Mouse (Mus musculus): ENCODE data around the gene Zfp422. TPM values are rescaled to one million over a fixed set of nuclear protein-coding genes. Genes with fewer than 3 reads are reported as not detected.
"Not testable (repeated sequence)": the region's sequence is repeated elsewhere in the genome, so short reads cannot be mapped to it uniquely, and the experiment has no call there.

Zfp422 gene
- polyA plus RNA-seq, 1 experiment from 2014 or later, result 295 TPM

- H3K9me3 ChIP-seq; H3K4me3 ChIP-seq; H3K4me2 ChIP-seq (replicated peaks); ATAC-seq (ENCODE audit: low FRiP score, low read depth); H3K27me3 ChIP-seq; H3K27ac ChIP-seq (replicated peaks); H3K9ac ChIP-seq (replicated peaks): not testable (repeated sequence)
- Histone ChIP-seq H3K4me1 (peaks cover 12% of the 10 kb centered on the region), H3K36me3 (peaks cover 25% of the 10 kb centered on the region)
- 98% methylated on average over 9 of the region's 9 CpGs for WGBS
Observed at GRCm38 (mm10) chr6:116626417-116626816, 2.4 kb downstream of the Zfp422 start.

- H3K4me3 ChIP-seq, result no peak overlapping the region
- ATAC-seq (ENCODE audit: low FRiP score, low read depth), result no peak
- no peak overlapping the region for H3K4me2 ChIP-seq (replicated peaks)
- no peaks in the 10 kb centered on the region for H3K9me3 ChIP-seq
- no peaks in the 10 kb centered on the region for H3K27me3 ChIP-seq
- WGBS, result 70% methylated on average over 8 of the region's 8 CpGs
- no peak overlapping the region for H3K9ac ChIP-seq (replicated peaks)
- peaks cover 6% of the 10 kb centered on the region; the same call in 1 of the 2 replicates for H3K4me1 ChIP-seq
- no peak overlapping the region for H3K27ac ChIP-seq (replicated peaks)
- peaks cover 17% of the 10 kb centered on the region for H3K36me3 ChIP-seq
Observed at GRCm38 (mm10) chr6:116621318-116622023, 7.3 kb downstream of the Zfp422 start.

GRCm38 (mm10) chr6:116618073-116618472, 10.7 kb downstream of the Zfp422 start:
- Histone ChIP-seq H3K9me3 (no peaks in the 10 kb centered on the region), H3K9ac (replicated peaks) (no peak overlapping the region), H3K27ac (replicated peaks) (no peak overlapping the region), H3K4me1 (no peaks in the 10 kb centered on the region), H3K4me3 (no peak overlapping the region), H3K4me2 (replicated peaks) (no peak overlapping the region), H3K36me3 (no peaks in the 10 kb centered on the region), H3K27me3 (no peaks in the 10 kb centered on the region)
- no peak for ATAC-seq (ENCODE audit: low FRiP score, low read depth)

DNA sequence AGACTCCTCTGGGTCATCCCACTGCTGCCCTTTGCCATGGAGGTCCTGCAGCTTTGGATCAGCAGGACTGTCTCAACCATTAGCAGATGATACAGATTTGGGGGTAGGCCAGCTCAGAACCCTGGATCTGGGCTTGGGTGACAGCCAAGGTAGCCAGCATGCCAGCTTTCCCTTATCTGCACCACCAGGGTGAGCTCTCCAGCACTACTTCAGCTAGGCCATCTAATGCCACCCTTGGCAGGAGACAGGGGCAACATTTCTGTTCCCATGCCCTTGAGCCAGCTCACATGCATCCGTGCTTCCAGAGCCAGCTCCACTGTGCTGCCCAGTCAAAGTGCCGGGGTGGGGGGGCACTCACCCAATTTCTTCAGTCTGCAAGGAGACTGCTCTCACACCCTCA, 13.1 kb downstream of the Zfp422 start:
- Histone ChIP-seq H3K4me1 (no peaks in the 10 kb centered on the region), H3K4me3 (no peak overlapping the region), H3K9ac (replicated peaks) (no peak overlapping the region), H3K36me3 (no peaks in the 10 kb centered on the region), H3K4me2 (replicated peaks) (no peak overlapping the region), H3K27me3 (no peaks in the 10 kb centered on the region), H3K9me3 (no peaks in the 10 kb centered on the region), H3K27ac (replicated peaks) (no peak overlapping the region)
- WGBS, result 92% methylated on average over 2 of the region's 2 CpGs
- ATAC-seq (ENCODE audit: low FRiP score, low read depth), result no peak

- 48% methylated on average over 4 of the region's 4 CpGs for WGBS
- ATAC-seq (ENCODE audit: low FRiP score, low read depth), result no peak
Observed at GRCm38 (mm10) chr6:116607230-116607629, 21.6 kb downstream of the Zfp422 start.

DNA sequence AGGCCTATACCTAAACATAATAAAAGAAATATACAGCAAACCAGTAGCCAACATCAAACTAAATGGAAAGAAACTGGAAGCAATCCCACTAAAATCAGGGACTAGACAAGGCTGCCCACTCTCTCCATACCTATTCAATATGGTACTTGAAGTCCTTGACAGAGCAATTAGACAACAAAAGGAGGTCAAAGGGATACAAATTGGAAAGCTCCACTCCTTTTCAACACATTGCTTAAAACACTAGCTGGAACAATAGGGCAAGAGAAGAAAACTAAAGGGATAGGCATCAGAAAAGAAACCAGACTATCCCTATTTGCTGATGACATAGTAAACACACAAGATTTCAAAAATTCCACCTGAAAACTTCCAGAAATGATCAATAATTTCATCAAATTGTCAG, 27.8 kb downstream of the Zfp422 start:
- not testable (repeated sequence) for ATAC-seq (ENCODE audit: low FRiP score, low read depth); H3K9ac ChIP-seq (replicated peaks); H3K27ac ChIP-seq (replicated peaks); H3K9me3 ChIP-seq; H3K27me3 ChIP-seq; H3K36me3 ChIP-seq; H3K4me1 ChIP-seq; H3K4me3 ChIP-seq; H3K4me2 ChIP-seq (replicated peaks)

More at GRCm38 (mm10) chr6:116607230-116607629, 21.6 kb downstream of the Zfp422 start:
- Histone ChIP-seq H3K9me3 (no peaks in the 10 kb centered on the region), H3K36me3 (no peaks in the 10 kb centered on the region), H3K27me3 (no peaks in the 10 kb centered on the region), H3K4me3 (no peak overlapping the region), H3K4me2 (replicated peaks) (no peak overlapping the region), H3K4me1 (no peaks in the 10 kb centered on the region), H3K27ac (replicated peaks) (no peak overlapping the region), H3K9ac (replicated peaks) (no peak overlapping the region)

DNA sequence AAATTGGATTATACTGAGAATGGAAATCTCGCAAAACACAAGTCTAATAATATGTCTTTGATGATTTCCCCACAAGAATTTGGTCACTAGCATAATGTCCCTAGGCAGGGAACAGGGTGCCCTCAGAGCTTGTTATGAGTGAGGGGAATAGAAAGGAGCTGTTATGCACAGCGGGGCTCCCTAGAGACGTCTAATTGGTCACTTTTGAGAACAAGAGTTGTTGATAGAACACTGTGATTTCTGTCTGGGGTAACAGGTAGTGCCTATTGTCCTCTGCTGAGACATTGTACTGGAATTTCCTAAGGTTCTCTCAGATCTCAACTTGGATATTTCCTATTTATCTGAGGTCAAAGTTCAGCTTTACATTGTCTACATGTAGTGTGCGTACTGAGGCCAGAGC, 44.7 kb downstream of the Zfp422 start, which contains the start of gene Olfr215:
Gene Olfr215 (minus strand): TSS at position 101 of the 400 bp plus-strand sequence.
- Histone ChIP-seq H3K27me3 (no peaks in the 10 kb centered on the region; the same call in 1 of the 2 replicates), H3K4me1 (no peaks in the 10 kb centered on the region), H3K4me3 (no peak within 1 kb of the TSS), H3K4me2 (replicated peaks) (no peak within 1 kb of the TSS), H3K36me3 (no peaks in the 10 kb centered on the region), H3K27ac (replicated peaks) (no peak within 1 kb of the TSS), H3K9ac (replicated peaks) (no peak within 1 kb of the TSS), H3K9me3 (no peaks in the 10 kb centered on the region)
- 57% methylated on average over 4 of the region's 4 CpGs for WGBS
- ATAC-seq (ENCODE audit: low FRiP score, low read depth), result no peak

Small RNA genes lying within 50 kb of the gene (microRNA-seq; reads per million reads assigned to microRNA genes)
- gene Mir7043, result 1.9 reads per million

Other genes starting within 250 kb of the Zfp422 start
- gene Alox5, start 167.8 kb downstream of the Zfp422 start, polyA plus RNA-seq (2016; fragmentation: Nextera tagmentation; extraction: Ambion mirVana), result 0.82 and 0.93 TPM in 2 replicates
- gene Olfr211, start 139.9 kb downstream of the Zfp422 start, polyA plus RNA-seq (2016; fragmentation: Nextera tagmentation; extraction: Ambion mirVana), result not detected in 2 replicates
- gene Olfr212, start 122.5 kb downstream of the Zfp422 start, polyA plus RNA-seq (2016; fragmentation: Nextera tagmentation; extraction: Ambion mirVana), result not detected in 2 replicates
- not detected in 2 replicates for gene Olfr213, start 90.5 kb downstream of the Zfp422 start, polyA plus RNA-seq (2016; fragmentation: Nextera tagmentation; extraction: Ambion mirVana)
- gene Gm5580, start 77.9 kb downstream of the Zfp422 start, polyA plus RNA-seq (2016; fragmentation: Nextera tagmentation; extraction: Ambion mirVana), result 0.46 and 0.78 TPM in 2 replicates
- gene Olfr214, start 74.8 kb downstream of the Zfp422 start, polyA plus RNA-seq (2016; fragmentation: Nextera tagmentation; extraction: Ambion mirVana), result not detected in 2 replicates
- gene Olfr215, start 44.8 kb downstream of the Zfp422 start, polyA plus RNA-seq (2016; fragmentation: Nextera tagmentation; extraction: Ambion mirVana), result not detected in 2 replicates
- gene Depp1, start 21.6 kb upstream of the Zfp422 start, polyA plus RNA-seq (2016; fragmentation: Nextera tagmentation; extraction: Ambion mirVana), result 4.2 and 7.1 TPM in 2 replicates
- 31.2 and 35.2 TPM in 2 replicates for gene Rassf4, start 45.0 kb upstream of the Zfp422 start, polyA plus RNA-seq (2016; fragmentation: Nextera tagmentation; extraction: Ambion mirVana)
- gene Tmem72, start 87.9 kb upstream of the Zfp422 start, polyA plus RNA-seq (2016; fragmentation: Nextera tagmentation; extraction: Ambion mirVana), result 0.08 and 0.13 TPM in 2 replicates